Mouse (Mus musculus) cerebellum, adult 9-11 months (tissue): ENCODE measurements around the gene C330021F23Rik.
"Not testable (repeated sequence)": the region's sequence is repeated elsewhere in the genome, so short reads cannot be mapped to it uniquely, and the experiment has no call there.

Experiments
- DNase-seq: peaks from one replicate; pipeline ENCODE4 v3.0.0; 2022

Gene C330021F23Rik

DNA sequence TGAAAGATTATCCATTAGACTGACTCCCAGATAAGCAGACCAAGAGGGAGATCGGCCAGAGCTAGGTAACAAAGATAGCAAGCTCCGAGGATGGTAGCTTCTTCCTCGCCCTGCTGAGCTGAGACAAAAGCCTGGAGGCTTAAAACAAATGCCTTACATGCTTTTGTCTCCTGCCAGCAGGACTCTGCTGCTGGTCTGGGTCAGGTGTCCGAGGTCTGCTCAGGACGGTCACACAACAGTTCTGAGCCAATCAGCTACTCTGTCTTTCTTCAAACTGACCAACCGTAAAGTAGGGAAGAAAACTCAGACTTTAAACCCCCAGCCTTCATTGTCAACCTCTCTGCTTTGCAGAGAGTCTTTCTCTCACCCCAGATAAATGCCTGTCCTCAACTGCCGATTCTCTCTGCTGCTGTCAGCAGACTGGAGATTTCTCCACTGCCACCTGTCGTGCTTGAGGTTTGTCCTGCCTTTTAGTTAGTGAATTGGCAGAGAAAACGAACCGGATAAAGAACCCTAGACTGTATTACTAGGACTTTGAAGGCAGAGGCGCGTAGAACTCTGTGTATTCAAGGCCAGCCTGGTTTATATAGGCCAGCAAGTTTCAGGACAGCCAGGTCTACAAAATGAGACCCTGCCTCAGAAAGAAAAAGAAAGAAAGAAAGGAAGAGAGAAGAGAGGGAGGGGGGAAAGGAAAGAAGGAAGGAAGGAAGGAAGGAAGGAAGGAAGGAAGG, at the start of gene C330021F23Rik:
Gene C330021F23Rik (plus strand): TSS at position 350 of the 731 bp plus-strand sequence.
- no peak for DNase-seq

DNA sequence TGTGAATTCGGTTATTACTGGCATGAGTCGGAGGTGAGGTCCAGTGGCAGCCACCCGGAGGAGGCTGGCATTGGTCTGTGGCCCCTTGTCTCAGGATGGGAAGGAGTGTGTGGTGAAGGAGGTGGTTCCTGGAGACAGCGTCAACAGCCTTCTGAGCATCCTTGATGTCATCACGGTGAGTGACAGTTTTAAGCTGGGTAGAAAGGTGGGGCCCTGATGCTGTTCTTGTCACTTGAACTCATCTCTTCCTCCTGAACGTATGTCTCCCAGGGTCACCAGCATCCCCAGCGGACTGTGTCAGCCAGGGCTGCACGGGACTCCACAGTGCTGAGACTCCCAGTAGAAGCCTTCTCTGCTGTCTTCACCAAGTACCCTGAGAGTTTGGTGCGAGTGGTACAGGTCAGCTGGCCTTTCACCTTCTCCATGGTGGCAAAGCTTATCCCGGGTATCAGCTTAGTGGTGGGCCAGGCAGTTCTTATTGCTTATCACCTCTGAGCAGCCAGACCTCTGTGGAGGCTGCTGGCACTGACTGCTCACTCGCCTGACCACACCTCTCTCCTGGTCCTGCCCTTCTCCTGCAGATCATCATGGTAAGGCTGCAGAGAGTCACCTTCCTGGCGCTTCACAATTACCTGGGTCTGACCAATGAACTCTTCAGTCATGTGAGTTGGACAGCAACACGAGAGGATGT, 45.6 kb upstream of the C330021F23Rik start:
- DNase-seq = no peak

DNA sequence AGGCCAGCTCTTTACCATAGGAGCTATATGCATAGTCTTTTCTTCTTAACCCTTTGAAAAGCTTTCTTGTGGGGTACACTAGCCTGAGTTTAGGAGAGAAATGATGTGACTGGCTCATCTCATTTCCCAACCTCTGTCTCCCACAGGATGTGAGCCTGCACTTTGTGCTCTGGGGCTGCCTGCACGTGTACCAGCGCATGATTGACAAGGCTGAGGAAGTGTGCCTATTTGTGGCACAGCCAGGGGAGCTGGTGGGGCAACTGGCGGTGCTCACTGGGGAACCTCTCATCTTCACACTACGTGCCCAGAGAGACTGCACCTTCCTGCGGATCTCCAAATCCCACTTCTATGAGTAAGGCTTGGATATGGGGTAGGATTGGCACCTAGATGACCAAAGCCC, 37.0 kb upstream of the C330021F23Rik start:
- DNase-seq = no peak

DNA sequence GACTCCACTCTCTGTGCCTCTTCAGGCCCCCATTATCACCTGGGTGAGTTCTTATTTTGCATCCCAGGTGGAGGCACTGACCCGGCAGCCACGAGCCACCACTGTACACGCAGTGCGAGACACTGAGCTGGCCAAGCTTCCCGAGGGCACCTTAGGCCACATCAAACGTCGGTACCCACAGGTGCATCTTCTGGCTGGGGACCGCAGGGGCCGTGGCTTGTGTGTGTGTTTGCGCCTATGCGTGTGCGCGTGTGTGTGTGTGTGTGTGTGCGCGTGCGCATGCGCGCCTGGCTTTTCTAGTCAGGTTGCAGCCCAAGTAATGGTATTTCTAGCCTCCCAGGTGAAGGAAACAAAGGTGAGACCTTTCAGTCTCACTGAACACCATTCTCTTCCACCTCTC, 35.9 kb upstream of the C330021F23Rik start:
- DNase-seq = no peak

DNA sequence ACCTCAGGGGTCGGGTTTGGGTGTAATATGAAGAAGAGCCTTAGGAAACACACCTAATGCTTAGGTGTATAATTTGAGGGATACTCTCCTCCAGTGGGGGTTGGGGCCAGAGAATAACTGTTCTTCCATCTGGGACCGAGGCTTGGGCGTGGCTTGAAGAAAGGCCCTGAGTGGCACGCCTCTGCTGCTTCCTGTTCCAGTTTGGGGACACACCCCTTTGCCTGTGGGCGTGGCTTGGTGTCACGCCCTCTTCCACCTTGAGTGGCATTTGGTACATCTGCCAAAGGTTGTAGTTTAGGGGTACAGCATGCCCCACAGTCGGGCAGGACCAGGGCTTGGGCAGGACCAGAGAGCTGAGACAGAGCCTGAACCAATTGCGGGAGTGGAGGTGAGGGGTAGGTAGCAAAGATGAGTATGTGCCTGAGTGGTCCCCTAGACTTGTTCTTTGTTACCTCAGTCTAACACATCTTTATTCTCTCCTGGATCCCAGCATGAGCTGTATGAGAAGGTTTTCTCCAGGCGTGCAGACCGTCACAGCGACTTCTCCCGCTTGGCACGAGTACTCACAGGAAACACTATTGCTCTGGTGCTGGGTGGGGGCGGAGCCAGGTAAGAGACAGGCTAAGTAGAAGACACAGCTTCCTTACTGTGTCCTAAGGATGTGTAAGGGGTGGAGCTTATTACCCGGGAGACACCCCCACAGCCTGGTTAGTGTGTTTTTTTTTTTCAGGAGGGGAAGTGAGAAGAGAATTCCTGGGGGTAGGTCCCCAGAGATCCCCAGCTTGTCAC, 31.5 kb upstream of the C330021F23Rik start:
- no peak for DNase-seq

DNA sequence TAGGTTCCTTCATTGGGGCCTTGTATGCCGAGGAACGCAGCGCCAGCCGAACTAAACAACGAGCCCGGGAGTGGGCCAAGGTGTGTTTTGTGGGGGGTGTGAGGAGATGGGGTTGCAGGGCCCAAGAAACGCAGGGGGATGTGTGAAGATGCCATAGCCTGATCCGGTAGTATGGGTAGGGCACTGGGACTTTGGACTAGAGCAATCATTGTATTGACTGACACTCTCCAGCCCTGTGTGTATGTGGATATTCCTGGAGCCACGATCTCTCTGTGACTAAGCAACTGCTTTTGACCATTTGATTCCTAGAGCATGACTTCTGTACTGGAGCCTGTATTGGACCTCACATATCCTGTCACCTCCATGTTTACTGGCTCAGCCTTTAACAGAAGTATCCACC, 30.9 kb upstream of the C330021F23Rik start:
- no peak for DNase-seq

DNA sequence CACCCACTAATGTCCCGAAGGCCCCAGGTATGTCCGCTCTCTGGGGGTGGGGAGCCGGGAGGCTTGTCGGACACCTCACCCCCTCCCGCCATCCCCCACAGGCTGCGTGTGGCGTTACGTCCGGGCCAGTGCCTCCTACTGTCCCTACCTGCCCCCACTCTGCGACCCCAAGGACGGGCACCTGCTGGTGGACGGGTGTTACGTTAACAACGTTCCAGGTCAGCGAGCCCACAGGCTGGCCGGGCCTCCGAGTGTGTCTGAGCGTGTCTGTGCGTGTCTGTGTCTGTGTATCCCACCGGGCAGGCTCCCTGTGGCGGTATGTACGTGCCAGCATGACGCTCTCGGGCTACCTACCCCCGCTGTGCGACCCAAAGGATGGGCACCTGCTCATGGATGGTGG, 30.1 kb upstream of the C330021F23Rik start:
- DNase-seq = no peak

DNA sequence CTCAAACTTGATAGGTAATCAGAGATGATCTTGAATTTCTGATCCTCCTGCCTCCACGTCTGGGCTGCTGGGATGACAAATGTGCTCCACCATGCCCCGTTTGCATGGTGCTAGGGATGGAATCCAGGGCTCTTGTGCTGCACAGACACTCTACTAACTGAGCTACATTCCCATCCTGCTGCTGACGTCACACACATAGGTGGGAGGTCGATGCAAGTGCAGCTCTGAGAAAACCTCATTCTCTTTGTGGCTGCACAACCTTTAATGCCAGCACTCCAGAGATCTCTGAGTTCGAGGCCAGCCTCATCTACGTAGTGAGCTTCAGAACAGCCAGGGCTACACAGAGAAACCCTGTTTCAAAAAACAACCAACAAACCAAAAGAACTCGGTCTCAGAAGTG, 28.6 kb upstream of the C330021F23Rik start:
- no peak for DNase-seq

DNA sequence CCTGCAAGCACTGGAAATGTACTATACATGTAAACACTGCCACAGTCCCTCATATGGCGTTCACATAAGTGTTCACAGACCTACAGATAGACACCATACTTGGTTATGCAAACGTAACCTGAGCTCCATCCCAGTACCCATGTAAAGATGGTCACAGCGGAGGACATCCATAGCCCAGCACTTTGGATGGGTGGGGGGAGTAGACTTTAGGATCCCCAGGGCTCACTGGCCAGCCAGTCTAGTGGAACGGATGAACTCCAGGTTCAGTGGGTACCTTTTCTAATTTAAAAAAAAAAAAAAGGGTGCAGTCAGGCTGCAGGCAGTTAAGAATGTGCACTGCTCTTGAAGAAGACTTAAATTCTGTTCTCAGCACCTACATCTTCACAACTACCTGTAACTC, 27.7 kb upstream of the C330021F23Rik start:
- DNase-seq = no peak

DNA sequence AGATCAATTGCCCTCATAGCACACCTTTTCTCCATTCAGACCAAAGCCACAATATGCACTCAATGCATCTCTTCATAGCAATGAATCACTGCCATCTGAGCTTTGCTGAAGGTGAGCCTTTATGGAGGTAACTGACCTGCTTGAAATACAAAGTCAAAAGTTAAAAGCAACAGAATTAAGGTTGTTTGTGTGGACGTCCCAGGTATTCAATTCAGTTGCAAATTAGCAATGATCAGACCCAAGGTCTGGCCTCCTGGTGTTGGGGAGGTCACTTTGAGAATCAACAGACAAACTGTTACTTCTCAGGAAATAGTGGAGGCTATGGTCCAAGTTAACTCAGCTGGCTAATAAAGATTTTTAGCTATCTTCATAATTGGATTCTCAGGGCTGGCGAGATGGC, 21.3 kb upstream of the C330021F23Rik start:
- DNase-seq = no peak

DNA sequence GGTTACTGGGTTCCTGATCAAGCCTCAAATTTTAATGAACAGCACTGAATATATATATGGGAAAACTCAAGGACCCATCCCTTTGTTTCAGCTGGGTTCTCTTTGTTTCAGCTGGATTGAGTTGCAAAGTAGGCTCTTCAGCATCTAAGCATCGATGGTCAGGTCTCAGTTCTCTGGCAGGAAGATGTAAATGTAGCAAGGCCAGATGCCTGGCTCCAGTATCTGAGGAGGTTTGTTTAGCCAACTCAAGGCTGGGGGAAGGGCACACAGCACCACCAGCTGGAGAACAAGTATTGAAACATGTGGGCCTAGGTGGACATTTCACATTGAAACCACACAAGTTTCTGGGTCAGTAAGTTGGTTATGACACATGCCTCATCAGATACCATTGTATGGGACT, 15.6 kb upstream of the C330021F23Rik start:
- no peak for DNase-seq

DNA sequence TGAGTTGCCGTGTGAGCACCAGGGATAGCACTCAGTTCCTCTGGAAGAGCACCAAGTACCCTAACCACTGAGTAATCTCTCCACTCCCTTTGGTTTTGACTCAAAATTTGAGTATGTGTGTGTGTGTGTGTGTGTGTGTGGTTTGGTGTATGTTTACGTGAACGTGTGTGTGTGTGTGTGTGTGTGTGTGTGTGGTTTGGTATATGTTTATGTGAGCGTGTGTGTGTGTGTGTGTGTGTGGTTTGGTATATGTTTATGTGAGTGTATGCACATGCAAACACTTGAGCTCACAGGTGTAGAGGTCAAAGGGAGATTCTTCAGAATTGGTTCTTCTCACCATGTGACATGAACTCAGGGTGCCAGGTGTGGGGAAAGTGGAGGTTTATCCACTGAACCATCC, 11.7 kb upstream of the C330021F23Rik start:
- DNase-seq = no peak

DNA sequence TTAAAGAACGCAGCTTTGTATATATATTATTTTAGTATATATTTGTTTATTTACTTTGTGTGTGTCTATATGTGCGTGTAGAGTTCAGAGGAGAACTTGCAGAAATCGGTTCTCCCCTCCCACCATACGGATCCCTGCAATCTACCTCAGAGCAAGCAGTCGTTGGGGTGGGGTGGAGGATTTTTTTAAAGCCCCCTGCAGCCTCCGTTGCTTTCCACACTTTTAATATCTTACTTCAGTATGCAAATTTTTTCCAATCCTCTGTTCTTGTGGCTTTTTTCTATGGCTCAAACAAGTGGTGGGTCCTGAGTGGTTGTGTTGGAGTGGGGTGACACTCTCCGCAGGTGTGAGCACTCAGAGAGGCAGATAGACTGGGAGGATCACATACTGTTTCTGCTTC, 588 bp downstream of the C330021F23Rik start:
- DNase-seq = no peak

DNA sequence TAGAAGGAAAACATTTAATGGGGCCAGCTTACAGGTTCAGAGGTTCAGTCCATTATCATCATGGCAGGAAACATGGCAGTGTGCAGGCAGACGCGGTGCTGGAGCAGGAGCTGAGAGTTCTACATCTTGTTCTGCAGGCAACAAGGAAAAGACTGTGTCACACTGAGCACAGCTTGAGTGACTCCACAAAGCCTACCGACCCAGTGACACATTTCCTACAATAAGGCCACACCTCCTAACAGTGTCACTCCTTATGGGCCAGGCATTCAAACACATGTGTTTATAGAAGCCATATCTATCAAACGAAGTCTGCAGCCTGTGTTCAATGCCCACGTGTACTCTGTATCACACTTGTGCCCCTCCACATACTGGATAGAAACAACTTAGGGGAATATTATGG, 2.0 kb downstream of the C330021F23Rik start:
- DNase-seq = no peak

DNA sequence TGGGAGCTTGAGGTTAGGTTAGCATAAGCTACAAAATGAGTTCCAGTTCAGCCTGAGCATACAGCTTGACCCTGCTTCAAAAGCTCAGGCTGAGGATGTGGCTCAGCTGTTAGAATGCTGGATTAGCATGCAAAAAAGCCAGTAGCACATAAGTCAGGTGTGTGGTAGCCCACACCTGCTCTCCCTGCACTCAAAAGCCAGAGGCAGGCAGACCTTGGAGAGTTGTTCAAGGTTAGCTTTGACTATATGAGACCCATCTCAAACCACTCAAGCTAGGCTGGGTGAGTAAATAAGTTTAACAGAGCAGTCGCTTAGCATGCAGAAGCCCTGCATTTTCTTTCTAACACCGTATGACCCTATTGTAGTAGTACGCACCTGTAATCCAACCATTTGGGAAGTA, 6.8 kb downstream of the C330021F23Rik start:
- no peak for DNase-seq

DNA sequence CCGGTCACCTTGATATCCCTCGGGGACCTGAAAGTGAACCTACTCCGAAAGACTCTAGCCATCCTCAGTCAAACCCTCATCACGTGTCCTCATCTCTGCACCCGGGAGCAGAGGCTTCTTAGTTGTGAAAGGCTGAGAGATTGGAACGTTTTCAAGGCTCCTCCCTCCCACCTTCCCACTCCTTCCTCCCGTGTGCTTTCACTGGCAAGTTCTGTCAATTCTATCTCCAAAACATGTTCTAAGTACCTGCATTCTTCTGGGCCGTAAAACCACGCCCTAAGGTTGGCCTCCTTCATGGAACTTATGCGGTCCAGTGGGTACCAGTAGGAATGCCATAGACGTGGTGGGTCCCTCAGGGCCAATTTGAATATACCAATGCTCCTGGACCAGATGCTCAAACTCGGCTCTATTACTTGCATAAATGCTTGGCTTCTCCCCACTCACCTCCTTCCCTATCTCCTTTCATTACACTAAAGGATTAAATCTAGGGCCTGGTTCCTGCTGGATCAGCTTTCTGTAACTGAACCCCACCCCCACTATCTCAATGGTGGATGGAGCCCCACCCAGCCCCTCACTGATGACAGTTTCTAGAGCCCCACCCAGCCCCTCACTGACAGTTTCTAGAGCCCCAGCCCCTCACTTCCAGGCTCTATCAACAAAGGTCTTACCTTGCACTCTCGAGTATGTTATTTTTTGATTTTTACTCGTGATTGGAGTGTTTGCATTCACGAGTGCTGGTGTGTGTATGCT, 8.6 kb downstream of the C330021F23Rik start:
- DNase-seq = no peak

DNA sequence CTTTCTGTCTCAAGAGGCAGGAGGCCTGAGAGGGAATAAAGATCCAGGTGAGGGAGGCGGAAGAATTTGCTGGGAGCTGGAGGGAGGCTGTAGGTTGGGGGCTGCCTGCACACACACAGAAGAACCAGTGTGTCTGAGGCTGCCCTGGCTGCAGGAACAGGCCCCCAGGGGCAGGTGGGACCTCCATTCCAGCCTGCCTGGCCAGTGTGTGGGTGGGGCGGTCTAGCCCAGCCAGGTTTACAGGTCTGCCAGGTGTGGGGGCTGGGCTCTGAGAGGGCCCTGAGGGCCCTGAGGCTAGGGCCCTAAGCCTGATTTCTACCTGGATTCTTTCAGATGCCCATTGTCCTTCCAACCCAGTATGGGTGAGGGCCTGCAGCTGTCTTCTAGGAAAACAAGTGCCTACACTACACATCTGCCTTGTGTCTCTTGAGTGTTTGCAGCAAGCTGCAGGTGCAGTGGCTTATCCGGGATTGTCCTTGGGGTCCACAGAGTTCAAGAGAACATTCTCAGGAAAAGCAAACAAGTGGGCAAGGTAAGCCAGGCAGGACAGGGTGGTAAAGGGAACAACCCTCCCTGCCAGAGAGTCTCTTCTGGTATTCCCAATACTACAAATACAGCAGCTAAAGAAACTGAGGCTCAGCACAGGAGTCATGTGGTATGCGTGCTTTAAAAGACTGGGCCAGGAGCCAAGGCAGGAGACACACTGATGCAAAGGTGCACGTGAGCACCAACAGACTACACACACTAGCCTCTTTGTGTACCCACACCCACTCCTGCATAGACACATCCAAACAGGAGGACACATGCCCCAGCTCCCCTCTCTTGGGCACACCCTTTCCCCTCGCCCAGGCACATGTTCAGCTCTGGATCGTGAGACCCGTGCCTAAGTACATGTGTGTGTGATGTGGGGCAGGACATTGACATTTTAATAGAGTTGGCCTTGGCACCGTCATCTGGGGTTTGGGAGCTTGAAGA, 11.9 kb downstream of the C330021F23Rik start:
- DNase-seq = no peak

DNA sequence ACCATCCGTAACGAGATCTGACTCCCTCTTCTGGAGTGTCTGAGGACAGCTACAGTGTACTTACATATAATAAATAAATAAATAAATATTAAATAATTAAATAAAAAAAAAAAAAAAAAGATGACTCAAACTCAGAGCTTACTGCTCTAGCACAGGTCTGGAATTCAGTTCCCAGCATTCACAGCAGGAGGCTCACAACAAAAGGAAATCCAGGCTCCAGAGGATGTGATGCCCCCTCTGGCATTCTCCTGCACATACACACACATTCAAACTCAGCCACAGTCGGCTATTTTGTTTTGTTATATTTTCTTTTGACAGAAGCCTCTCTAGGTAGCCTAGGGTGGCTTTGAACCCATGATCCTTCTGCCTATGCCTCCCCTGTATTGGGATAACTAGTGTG, 14.2 kb downstream of the C330021F23Rik start:
- DNase-seq = not testable (repeated sequence)

DNA sequence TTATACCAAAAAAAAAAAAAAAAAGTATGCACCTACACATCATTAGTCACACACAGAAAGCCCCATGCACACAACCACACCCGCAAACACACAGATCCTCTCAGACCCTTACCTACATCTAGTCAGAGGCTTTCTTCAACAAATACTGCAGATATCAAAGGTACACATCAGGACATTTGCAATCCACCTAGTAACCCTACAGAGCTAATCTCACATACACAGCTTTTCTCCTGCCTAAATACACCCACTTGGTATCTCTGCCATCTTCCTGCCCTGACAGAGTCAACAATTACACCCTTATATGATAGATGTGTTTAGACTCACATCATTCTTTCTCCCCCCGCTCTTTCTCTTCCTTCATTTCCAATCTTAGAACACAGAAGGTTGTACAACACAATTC, 18.7 kb downstream of the C330021F23Rik start:
- DNase-seq = no peak

DNA sequence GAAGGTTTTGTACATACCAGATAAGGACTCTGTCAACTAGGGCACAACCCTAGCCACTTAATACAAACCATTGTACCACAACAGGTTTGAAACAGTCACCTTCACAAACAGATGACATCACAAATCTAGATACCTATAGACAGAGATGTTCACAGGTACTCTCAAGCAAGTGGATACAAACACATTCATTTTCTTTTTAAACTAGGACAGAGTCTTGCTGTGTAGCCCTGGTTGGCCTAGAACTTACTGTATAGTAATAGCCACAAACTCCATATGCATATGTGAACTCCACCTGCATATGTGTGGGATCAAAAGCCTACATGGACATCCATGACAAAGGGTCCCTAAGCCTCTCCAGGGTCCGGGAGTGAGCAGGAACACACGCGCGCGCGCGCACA, 19.2 kb downstream of the C330021F23Rik start, which contains the start of gene Camsap3:
Gene Camsap3 (plus strand): TSS at position 301 of the 398 bp plus-strand sequence.
- DNase-seq = no peak

DNA sequence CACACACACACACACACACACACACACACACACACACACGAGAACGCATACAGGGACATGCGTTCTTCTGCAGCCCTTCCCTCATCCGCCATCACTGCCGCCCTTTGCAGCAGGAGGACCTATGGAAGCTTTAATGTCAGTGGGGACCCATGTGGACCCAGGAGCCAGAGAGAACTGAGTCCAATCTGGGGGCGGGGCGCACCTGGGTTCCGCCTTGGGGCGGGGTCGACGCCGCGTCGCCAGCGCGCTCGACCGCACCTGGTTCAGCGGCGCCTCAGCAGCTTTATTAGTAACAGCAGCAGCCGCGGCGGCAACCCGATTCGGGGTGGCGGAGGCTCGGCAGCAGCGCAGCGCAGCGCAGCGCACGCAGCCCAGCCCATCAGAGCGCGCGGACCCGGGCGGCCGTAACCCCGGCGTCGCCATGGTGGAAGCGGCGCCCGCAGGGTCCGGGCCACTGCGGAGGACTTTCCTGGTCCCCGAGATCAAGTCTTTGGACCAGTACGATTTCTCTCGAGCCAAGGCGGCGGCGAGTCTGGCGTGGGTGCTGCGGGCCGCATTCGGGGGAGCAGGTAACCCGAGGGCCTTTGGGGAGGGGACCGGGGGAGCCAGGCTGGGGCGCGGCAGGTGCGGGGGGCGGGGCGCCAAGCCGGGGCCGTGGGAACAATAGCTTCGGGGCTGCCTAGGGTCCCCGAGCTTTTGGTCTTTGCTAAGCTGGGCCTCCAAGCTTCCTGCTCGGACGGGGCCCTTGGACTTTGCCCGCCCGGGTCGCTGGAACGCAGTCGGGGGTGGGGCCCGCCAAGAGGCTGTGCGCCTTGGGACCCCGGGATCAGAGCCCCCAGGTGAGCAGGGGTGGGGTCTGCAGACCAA, 19.8 kb downstream of the C330021F23Rik start:
- peak; percentile 80 for DNase-seq
